Mouse (Mus musculus) kidney, adult 10 weeks (tissue): ENCODE measurements around the gene Plcb2. TPM values are rescaled to one million over a fixed set of nuclear protein-coding genes. Genes with fewer than 3 reads are reported as not detected.

ENCODE experiments used
- polyA plus RNA-seq: library from polyadenylated mRNA; stranded (reverse); fragments of 350-450 nt; fragmentation: Illumina TruSeq; extraction: RNeasy Lipid Tissue Mini Kit (QIAGEN cat#74804); gene quantifications from one replicate; pipeline ENCODE4 v1.2.3, GENCODE M21; 2014; ENCODE audit warnings: low read depth, low replicate concordance

Plcb2 gene
- polyA plus RNA-seq: 0.44 TPM

DNA sequence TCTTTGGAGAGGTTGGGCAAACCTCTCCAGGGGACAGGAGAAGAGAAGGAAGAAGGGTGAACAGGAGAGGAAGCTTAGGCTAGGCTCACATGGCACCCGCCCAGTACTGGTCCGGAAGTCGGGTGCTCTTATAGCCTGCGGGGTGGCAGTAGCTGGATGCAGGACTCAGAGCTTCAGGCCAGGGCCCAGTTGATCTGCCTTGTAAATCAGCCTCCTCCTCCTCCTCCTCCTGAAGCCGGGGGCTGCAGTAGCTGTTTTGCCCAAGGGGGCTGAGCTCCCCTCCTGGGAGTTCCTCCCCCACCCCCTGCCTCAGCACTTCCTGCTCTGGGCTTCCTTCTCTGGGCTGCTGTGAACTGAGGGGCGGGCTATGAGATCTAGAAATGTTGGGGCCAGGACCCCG lies at the start of gene Plcb2:
Plcb2 (minus strand) TSS at position 102 of the 400 bp plus-strand sequence.

GRCm38 (mm10) chr2:118772158-118772874 lies 44.1 kb upstream of the Plcb2 start, which contains the start of gene Phgr1:
Gene Phgr1 (plus strand): TSS chr2:118772769.

GRCm38 (mm10) chr2:118761906-118762783 lies 33.9 kb upstream of the Plcb2 start, which contains the start of gene Ccdc9b:
Gene Ccdc9b (minus strand): TSS chr2:118762661.

GRCm38 (mm10) chr2:118745232-118745884 lies 17.1 kb upstream of the Plcb2 start, which contains the start of gene Inafm2:
Gene Inafm2 (plus strand): TSS chr2:118745758.

GRCm38 (mm10) chr2:118703913-118704730 lies 24.1 kb downstream of the Plcb2 start, which contains the start of gene Ankrd63:
Gene Ankrd63 (minus strand): TSS chr2:118703963.

GRCm38 (mm10) chr2:118662902-118663803 lies 65.1 kb downstream of the Plcb2 start, which contains the start of gene Pak6:
Gene Pak6 (plus strand): TSS chr2:118663303.

Other genes with a start within 250 kb of the Plcb2 start
- 109 TPM for gene Srp14, start 248.7 kb downstream of the Plcb2 start, polyA plus RNA-seq
- 3.9 TPM for gene Bmf, start 178.8 kb downstream of the Plcb2 start, polyA plus RNA-seq
- 1.4 TPM for gene Bub1b, start 130.2 kb downstream of the Plcb2 start, polyA plus RNA-seq
- 3.0 TPM for gene Pak6, start 65.1 kb downstream of the Plcb2 start, polyA plus RNA-seq
- gene Ankrd63, start 24.5 kb downstream of the Plcb2 start, polyA plus RNA-seq: not detected
- 18.8 TPM for gene Inafm2, start 17.3 kb upstream of the Plcb2 start, polyA plus RNA-seq
- gene Ccdc9b, start 34.2 kb upstream of the Plcb2 start, polyA plus RNA-seq: 1.1 TPM
- not detected for gene Phgr1, start 44.3 kb upstream of the Plcb2 start, polyA plus RNA-seq
- gene Disp2, start 51.3 kb upstream of the Plcb2 start, polyA plus RNA-seq: not detected
- 0.69 TPM for gene Knstrn, start 85.6 kb upstream of the Plcb2 start, polyA plus RNA-seq
- 94.4 TPM for gene Ivd, start 133.5 kb upstream of the Plcb2 start, polyA plus RNA-seq
- 3.3 TPM for gene Bahd1, start 171.9 kb upstream of the Plcb2 start, polyA plus RNA-seq
- gene Chst14, start 198.1 kb upstream of the Plcb2 start, polyA plus RNA-seq: 1.2 TPM